Mouse (Mus musculus): ENCODE data around the gene Klrb1b. TPM values are rescaled to one million over a fixed set of nuclear protein-coding genes. Genes with fewer than 3 reads are reported as not detected.

Gene Klrb1b
- polyA plus RNA-seq, 1 experiment = 0.25 TPM

GRCm38 (mm10) chr6:128854024-128854820 is 28.1 kb upstream of the Klrb1b start:
- 32% methylated on average over 12 of the region's 12 CpGs for WGBS
- TF ChIP-seq CTCF (IDR thresholded peaks at IDR 0.05; ENCODE audit: extremely low read depth, insufficient read length, insufficient replicate concordance, low read depth, low read length) (peak; percentile 41; the same call in 1 of the 2 replicates), POLR2A (IDR thresholded peaks at IDR 0.05; ENCODE audit: low read depth, low read length) (no peak)
- Histone ChIP-seq H3K4me1 (ENCODE audit: control insufficient read depth, insufficient read depth, insufficient read length, low read length) (peaks cover 11% of the 10 kb centered on the region; the same call in 1 of the 2 replicates), H3K27me3 (ENCODE audit: control insufficient read depth, insufficient read depth, low read length) (no peaks in the 10 kb centered on the region), H3K36me3 (ENCODE audit: control insufficient read depth, insufficient read depth, low read length) (no peaks in the 10 kb centered on the region), H3K4me3 (ENCODE audit: low read depth, low read length) (no peak overlapping the region), H3K27ac (ENCODE audit: insufficient read depth, low read depth, low read length) (peak overlapping the region; percentile 42; the same call in 1 of the 2 replicates)

GRCm38 (mm10) chr6:128852766-128853165 is 26.6 kb upstream of the Klrb1b start:
- 58% methylated on average over 3 of the region's 3 CpGs for WGBS
- Histone ChIP-seq H3K27ac (ENCODE audit: insufficient read depth, low read depth, low read length) (no peak overlapping the region), H3K4me1 (ENCODE audit: control insufficient read depth, insufficient read depth, insufficient read length, low read length) (peaks cover 11% of the 10 kb centered on the region; the same call in 1 of the 2 replicates), H3K4me3 (ENCODE audit: low read depth, low read length) (no peak overlapping the region), H3K36me3 (ENCODE audit: control insufficient read depth, insufficient read depth, low read length) (no peaks in the 10 kb centered on the region), H3K27me3 (ENCODE audit: control insufficient read depth, insufficient read depth, low read length) (no peaks in the 10 kb centered on the region)
- TF ChIP-seq POLR2A (IDR thresholded peaks at IDR 0.05; ENCODE audit: low read depth, low read length) (no peak), CTCF (IDR thresholded peaks at IDR 0.05; ENCODE audit: extremely low read depth, insufficient read length, insufficient replicate concordance, low read depth, low read length) (no peak)

- no peaks in the 10 kb centered on the region for H3K27me3 ChIP-seq (ENCODE audit: control insufficient read depth, insufficient read depth, low read length)
- H3K27ac ChIP-seq (ENCODE audit: insufficient read depth, low read depth, low read length) = no peak overlapping the region; the same call in 1 of the 2 replicates
- TF ChIP-seq CTCF (IDR thresholded peaks at IDR 0.05; ENCODE audit: extremely low read depth, insufficient read length, insufficient replicate concordance, low read depth, low read length) (no peak), POLR2A (IDR thresholded peaks at IDR 0.05; ENCODE audit: low read depth, low read length) (no peak)
- H3K4me3 ChIP-seq (ENCODE audit: low read depth, low read length) = no peak overlapping the region
- H3K36me3 ChIP-seq (ENCODE audit: control insufficient read depth, insufficient read depth, low read length) = no peaks in the 10 kb centered on the region
- peaks cover 11% of the 10 kb centered on the region; the same call in 1 of the 2 replicates for H3K4me1 ChIP-seq (ENCODE audit: control insufficient read depth, insufficient read depth, insufficient read length, low read length)
- WGBS = 24% methylated on average over 2 of the region's 2 CpGs
Measured at GRCm38 (mm10) chr6:128851151-128851550, 25.0 kb upstream of the Klrb1b start.

- Histone ChIP-seq H3K4me1 (ENCODE audit: control insufficient read depth, insufficient read depth, insufficient read length, low read length) (peaks cover 9% of the 10 kb centered on the region; the same call in 1 of the 2 replicates), H3K4me3 (ENCODE audit: low read depth, low read length) (no peak overlapping the region), H3K27ac (ENCODE audit: insufficient read depth, low read depth, low read length) (peak overlapping the region; percentile 51), H3K27me3 (ENCODE audit: control insufficient read depth, insufficient read depth, low read length) (no peaks in the 10 kb centered on the region), H3K36me3 (ENCODE audit: control insufficient read depth, insufficient read depth, low read length) (no peaks in the 10 kb centered on the region)
- WGBS = 12% methylated on average over 2 of the region's 2 CpGs
- TF ChIP-seq CTCF (IDR thresholded peaks at IDR 0.05; ENCODE audit: extremely low read depth, insufficient read length, insufficient replicate concordance, low read depth, low read length) = no peak
- no peak for TF ChIP-seq POLR2A (IDR thresholded peaks at IDR 0.05; ENCODE audit: low read depth, low read length)
Measured at GRCm38 (mm10) chr6:128850671-128851070, 24.5 kb upstream of the Klrb1b start.

- whole genome bisulfite sequencing = 48% methylated on average over 2 of the region's 2 CpGs
- Histone ChIP-seq H3K36me3 (ENCODE audit: control insufficient read depth, insufficient read depth, low read length) (no peaks in the 10 kb centered on the region), H3K4me1 (ENCODE audit: control insufficient read depth, insufficient read depth, insufficient read length, low read length) (peaks cover 5% of the 10 kb centered on the region; the same call in 1 of the 2 replicates), H3K4me3 (ENCODE audit: low read depth, low read length) (no peak overlapping the region), H3K27me3 (ENCODE audit: control insufficient read depth, insufficient read depth, low read length) (no peaks in the 10 kb centered on the region), H3K27ac (ENCODE audit: insufficient read depth, low read depth, low read length) (no peak overlapping the region)
- TF ChIP-seq POLR2A (IDR thresholded peaks at IDR 0.05; ENCODE audit: low read depth, low read length) (no peak), CTCF (IDR thresholded peaks at IDR 0.05; ENCODE audit: extremely low read depth, insufficient read length, insufficient replicate concordance, low read depth, low read length) (peak; percentile 75; the same call in 1 of the 2 replicates)
Measured at GRCm38 (mm10) chr6:128849902-128850301, 23.8 kb upstream of the Klrb1b start.

- Histone ChIP-seq H3K4me3 (ENCODE audit: low read depth, low read length) (no peak overlapping the region), H3K36me3 (ENCODE audit: control insufficient read depth, insufficient read depth, low read length) (no peaks in the 10 kb centered on the region), H3K27ac (ENCODE audit: insufficient read depth, low read depth, low read length) (no peak overlapping the region), H3K4me1 (ENCODE audit: control insufficient read depth, insufficient read depth, insufficient read length, low read length) (peaks cover 5% of the 10 kb centered on the region; the same call in 1 of the 2 replicates), H3K27me3 (ENCODE audit: control insufficient read depth, insufficient read depth, low read length) (no peaks in the 10 kb centered on the region)
- WGBS = 93% methylated on average over 4 of the region's 4 CpGs
- TF ChIP-seq CTCF (IDR thresholded peaks at IDR 0.05; ENCODE audit: extremely low read depth, insufficient read length, insufficient replicate concordance, low read depth, low read length) (no peak), POLR2A (IDR thresholded peaks at IDR 0.05; ENCODE audit: low read depth, low read length) (no peak)
Measured at GRCm38 (mm10) chr6:128847401-128847800, 21.3 kb upstream of the Klrb1b start.

- Histone ChIP-seq H3K4me1 (ENCODE audit: control insufficient read depth, insufficient read depth, insufficient read length, low read length) (peaks cover 8% of the 10 kb centered on the region), H3K27ac (ENCODE audit: insufficient read depth, low read depth, low read length) (no peak overlapping the region), H3K36me3 (ENCODE audit: control insufficient read depth, insufficient read depth, low read length) (no peaks in the 10 kb centered on the region), H3K4me3 (ENCODE audit: low read depth, low read length) (no peak overlapping the region), H3K27me3 (ENCODE audit: control insufficient read depth, insufficient read depth, low read length) (no peaks in the 10 kb centered on the region)
- 82% methylated on average over 9 of the region's 9 CpGs for WGBS
- no peak for TF ChIP-seq POLR2A (IDR thresholded peaks at IDR 0.05; ENCODE audit: low read depth, low read length)
- peak; percentile 11; the same call in 1 of the 2 replicates for TF ChIP-seq CTCF (IDR thresholded peaks at IDR 0.05; ENCODE audit: extremely low read depth, insufficient read length, insufficient replicate concordance, low read depth, low read length)
Measured at GRCm38 (mm10) chr6:128845998-128846542, 19.9 kb upstream of the Klrb1b start.
